Mouse (Mus musculus): ENCODE data around the gene Slc25a28. TPM values are rescaled to one million over a fixed set of nuclear protein-coding genes. Genes with fewer than 3 reads are reported as not detected.

Slc25a28 gene
- polyA plus RNA-seq, 1 experiment from 2014 or later, result 17.1 TPM

DNA sequence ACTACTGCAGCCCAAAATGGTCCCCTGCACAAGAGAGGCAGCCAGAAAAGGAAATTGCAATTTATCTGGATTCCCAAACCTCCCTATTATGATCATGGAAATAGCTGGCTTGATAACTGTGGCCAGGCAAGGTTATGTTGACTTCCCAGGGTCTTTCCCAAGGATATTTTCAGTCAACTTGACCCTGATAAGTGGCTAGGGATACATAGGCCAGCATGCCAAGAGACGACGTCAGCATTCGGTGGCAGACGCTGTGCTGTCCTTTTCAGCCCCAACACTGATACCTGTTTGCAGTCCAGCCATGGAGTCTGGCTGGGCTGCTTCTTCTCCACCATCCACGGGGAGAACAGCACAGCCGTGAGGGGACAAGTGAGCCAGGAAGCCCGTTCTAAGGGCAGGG is 3.6 kb downstream of the Slc25a28 start:
- Histone ChIP-seq H3K4me2 (ENCODE audit: low read length) (no peak overlapping the region), H3K4me1 (replicated peaks; ENCODE audit: insufficient read depth, low read length) (0 out of 2 replicates have a peak, but pooled peaks cover 7% of the 10 kb centered on the region), H3K4me3 (replicated peaks; ENCODE audit: low read depth, low read length) (no peak overlapping the region), H3K9ac (ENCODE audit: low read depth, low read length) (no peak overlapping the region), H3K36me3 (ENCODE audit: insufficient read depth, low read length) (no peaks in the 10 kb centered on the region), H3K9me3 (replicated peaks; ENCODE audit: low read length) (no peaks in the 10 kb centered on the region), H3K27me3 (ENCODE audit: insufficient read depth, low read length) (no peaks in the 10 kb centered on the region), H3K27ac (no peak overlapping the region)
- 70% methylated on average over 7 of the region's 7 CpGs for WGBS
- no peak for TF ChIP-seq CTCF (IDR thresholded peaks at IDR 0.05; ENCODE audit: low read depth)
- no peak for ATAC-seq (replicated peaks; ENCODE audit: low FRiP score, low read depth)
- no peak for DNase-seq (ENCODE audit: low spot score)

DNA sequence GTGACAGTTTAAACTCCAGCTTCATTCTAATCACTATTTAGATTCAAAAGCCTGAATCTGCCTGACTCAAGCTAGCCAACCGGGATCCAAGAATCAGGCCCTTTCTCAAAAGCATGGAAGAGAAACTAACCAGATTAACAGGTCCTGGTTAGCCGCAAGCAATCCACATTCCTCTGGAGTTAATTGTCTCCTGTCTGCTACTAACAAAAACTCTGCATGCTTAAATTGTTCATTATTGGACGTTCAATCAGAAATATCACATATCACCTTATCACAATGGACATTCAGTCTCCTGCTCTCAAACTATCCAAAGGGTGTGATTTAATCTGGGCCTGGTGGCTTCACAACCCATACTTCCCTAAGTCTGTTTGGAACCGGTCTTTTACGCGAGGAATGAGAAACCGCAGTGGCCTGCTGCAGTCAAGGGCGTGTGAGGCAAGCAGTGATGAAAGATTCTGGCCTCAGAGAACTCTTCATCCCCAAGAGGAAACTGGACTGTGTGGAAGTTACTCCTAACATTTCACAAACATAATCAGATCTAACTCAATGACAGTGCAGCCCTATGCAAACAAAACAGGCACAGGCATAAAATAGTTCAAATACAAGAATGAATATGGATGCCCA is 5.4 kb downstream of the Slc25a28 start:
- H3K9ac ChIP-seq (ENCODE audit: low read depth, low read length), result no peak overlapping the region
- no peak for DNase-seq (ENCODE audit: low spot score)
- H3K36me3 ChIP-seq (ENCODE audit: insufficient read depth, low read length), result peaks cover 7% of the 10 kb centered on the region; the same call in 1 of the 2 replicates
- no peak overlapping the region for H3K27ac ChIP-seq
- H3K4me3 ChIP-seq (replicated peaks; ENCODE audit: low read depth, low read length), result no peak overlapping the region
- 0 out of 2 replicates have a peak, but pooled peaks cover 5% of the 10 kb centered on the region for H3K4me1 ChIP-seq (replicated peaks; ENCODE audit: insufficient read depth, low read length)
- no peaks in the 10 kb centered on the region for H3K27me3 ChIP-seq (ENCODE audit: insufficient read depth, low read length)
- no peaks in the 10 kb centered on the region for H3K9me3 ChIP-seq (replicated peaks; ENCODE audit: low read length)
- no peak overlapping the region for H3K4me2 ChIP-seq (ENCODE audit: low read length)
- ATAC-seq (replicated peaks; ENCODE audit: low FRiP score, low read depth), result no peak
- 81% methylated on average over 8 of the region's 8 CpGs for WGBS
- TF ChIP-seq CTCF (IDR thresholded peaks at IDR 0.05; ENCODE audit: low read depth), result no peak

DNA sequence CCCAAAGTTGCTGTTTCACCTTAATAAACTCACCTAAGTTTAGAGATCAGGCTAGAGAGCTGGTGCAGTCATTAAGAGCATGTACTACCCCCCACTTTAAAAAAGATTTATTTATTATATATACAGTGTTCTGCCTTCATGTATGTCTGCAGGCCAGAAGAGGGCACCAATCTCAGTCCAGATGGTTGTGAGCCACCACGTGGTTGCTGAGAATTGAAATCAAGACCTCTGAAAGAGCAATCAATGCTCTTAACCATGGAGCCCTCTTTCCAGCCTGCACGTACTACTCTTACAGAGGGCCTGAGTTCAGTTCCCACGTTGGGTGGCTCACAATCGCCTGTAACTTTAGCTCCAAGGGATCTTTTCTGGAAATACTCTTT is 7.3 kb downstream of the Slc25a28 start:
- Histone ChIP-seq H3K9me3 (replicated peaks; ENCODE audit: low read length) (no peaks in the 10 kb centered on the region), H3K36me3 (ENCODE audit: insufficient read depth, low read length) (peaks cover 16% of the 10 kb centered on the region; the same call in 1 of the 2 replicates), H3K9ac (ENCODE audit: low read depth, low read length) (no peak overlapping the region), H3K27ac (no peak overlapping the region), H3K27me3 (ENCODE audit: insufficient read depth, low read length) (no peaks in the 10 kb centered on the region), H3K4me3 (replicated peaks; ENCODE audit: low read depth, low read length) (no peak overlapping the region), H3K4me2 (ENCODE audit: low read length) (no peak overlapping the region), H3K4me1 (replicated peaks; ENCODE audit: insufficient read depth, low read length) (no peaks in the 10 kb centered on the region)
- ATAC-seq (replicated peaks; ENCODE audit: low FRiP score, low read depth) (no peak), DNase-seq (ENCODE audit: low spot score) (peak; percentile 53)
- 55% methylated on average over 4 of the region's 4 CpGs for WGBS
- peak; percentile 60 for TF ChIP-seq CTCF (IDR thresholded peaks at IDR 0.05; ENCODE audit: low read depth)

DNA sequence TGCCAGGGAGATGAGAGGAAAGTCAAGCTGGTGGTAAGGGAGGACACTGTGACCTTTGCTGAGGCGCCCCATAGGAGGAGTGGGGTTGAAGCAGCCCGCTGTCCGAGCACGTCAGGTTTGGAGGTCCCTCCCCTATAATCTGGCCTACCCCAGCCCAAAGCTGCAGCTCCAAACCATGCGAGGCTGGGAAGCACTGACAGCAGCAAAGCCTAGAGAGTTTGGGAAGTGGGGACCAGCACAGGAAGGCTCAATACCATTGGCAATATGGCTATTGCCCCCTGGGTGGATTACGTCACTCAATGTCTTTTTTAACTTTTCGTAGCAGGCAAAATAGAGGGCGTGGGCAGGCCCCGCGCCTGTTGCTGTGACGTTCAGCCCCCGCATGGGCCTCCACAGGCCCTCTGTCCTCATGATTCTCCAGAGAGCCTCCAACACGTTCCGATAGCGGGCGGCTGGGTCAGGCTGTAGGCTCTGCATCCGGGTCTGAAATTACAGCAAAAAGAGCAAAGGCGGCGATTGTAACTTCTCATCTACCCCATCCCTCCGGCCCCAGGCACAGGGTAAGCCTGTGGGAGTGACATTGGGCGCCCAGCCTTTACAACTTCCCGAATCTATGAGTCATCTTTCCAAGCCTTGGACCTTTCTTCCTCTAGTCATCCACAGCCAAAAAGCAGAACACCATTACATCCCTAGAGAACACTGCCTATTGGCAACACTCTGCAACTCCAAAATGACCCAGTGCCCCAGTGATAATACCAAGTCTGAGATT is 7.8 kb downstream of the Slc25a28 start:
- H3K9me3 ChIP-seq (replicated peaks; ENCODE audit: low read length), result no peaks in the 10 kb centered on the region
- no peak overlapping the region for H3K4me3 ChIP-seq (replicated peaks; ENCODE audit: low read depth, low read length)
- ATAC-seq (replicated peaks; ENCODE audit: low FRiP score, low read depth) (no peak), DNase-seq (ENCODE audit: low spot score) (no peak)
- no peak overlapping the region for H3K4me2 ChIP-seq (ENCODE audit: low read length)
- H3K9ac ChIP-seq (ENCODE audit: low read depth, low read length), result no peak overlapping the region
- WGBS, result 74% methylated on average over 22 of the region's 22 CpGs
- no peak overlapping the region for H3K27ac ChIP-seq
- no peaks in the 10 kb centered on the region for H3K27me3 ChIP-seq (ENCODE audit: insufficient read depth, low read length)
- H3K4me1 ChIP-seq (replicated peaks; ENCODE audit: insufficient read depth, low read length), result no peaks in the 10 kb centered on the region
- H3K36me3 ChIP-seq (ENCODE audit: insufficient read depth, low read length), result peaks cover 16% of the 10 kb centered on the region; the same call in 1 of the 2 replicates
- no peak for TF ChIP-seq CTCF (IDR thresholded peaks at IDR 0.05; ENCODE audit: low read depth)

DNA sequence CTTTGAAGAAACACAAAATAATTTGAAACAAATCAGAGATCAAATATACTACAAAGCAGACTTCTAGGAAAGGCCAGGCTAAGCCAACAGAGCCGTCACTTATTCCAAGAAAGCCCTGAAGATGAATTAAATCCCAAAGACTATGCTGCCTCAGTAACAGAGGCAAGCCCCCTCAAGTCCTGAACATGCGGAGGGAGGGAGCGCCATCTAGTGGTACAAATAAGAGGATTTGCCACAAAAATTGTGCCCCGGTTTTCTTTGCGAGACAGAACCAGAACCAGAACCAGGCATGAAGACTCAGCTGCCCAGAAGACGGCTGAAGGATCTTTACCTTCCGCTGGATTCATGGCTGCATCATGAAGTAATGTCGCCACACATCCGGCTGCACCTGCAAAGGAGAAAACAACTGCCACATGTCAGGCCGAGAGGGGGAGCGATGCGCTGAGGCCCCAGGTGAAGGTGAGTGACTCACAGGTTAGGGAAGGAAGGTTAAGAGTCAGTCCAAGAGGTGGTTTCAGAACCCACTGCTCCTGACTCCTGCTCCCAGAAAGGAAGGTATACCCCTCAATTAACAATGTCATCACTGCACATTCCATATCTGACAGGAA is 9.1 kb downstream of the Slc25a28 start:
- 59% methylated on average over 12 of the region's 12 CpGs for WGBS
- DNase-seq (ENCODE audit: low spot score), result peak; percentile 78

DNA sequence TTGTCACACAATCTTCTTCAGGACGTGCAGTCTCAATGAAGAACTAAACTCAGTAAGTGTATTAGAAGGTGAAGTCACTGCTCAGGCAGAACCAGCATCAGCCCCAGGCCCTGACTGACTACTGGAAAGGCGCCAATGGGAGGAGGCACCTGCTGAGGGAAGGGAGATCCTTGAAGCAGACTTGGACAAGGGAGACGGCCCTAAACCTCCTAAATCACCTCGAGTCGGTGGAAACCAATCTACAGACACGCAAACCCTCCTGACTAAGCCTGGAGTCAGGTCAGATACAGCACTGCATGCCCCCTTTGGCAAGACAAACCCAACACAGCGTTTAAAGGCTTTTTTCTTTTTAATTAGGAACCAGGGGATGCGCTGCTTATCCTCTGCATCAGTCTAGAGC is 11.2 kb downstream of the Slc25a28 start:
- Histone ChIP-seq H3K9ac (ENCODE audit: low read depth, low read length) (no peak overlapping the region), H3K4me3 (replicated peaks; ENCODE audit: low read depth, low read length) (no peak overlapping the region), H3K27ac (no peak overlapping the region), H3K4me1 (replicated peaks; ENCODE audit: insufficient read depth, low read length) (no peaks in the 10 kb centered on the region), H3K4me2 (ENCODE audit: low read length) (no peak overlapping the region), H3K36me3 (ENCODE audit: insufficient read depth, low read length) (peaks cover 16% of the 10 kb centered on the region; the same call in 1 of the 2 replicates), H3K9me3 (replicated peaks; ENCODE audit: low read length) (no peaks in the 10 kb centered on the region), H3K27me3 (ENCODE audit: insufficient read depth, low read length) (no peaks in the 10 kb centered on the region)
- ATAC-seq (replicated peaks; ENCODE audit: low FRiP score, low read depth), result no peak
- TF ChIP-seq CTCF (IDR thresholded peaks at IDR 0.05; ENCODE audit: low read depth), result no peak
- DNase-seq (ENCODE audit: low spot score), result no peak
- 72% methylated on average over 8 of the region's 8 CpGs for WGBS

More for the DNA sequence above, 9.1 kb downstream of the Slc25a28 start:
- Histone ChIP-seq H3K27me3 (ENCODE audit: insufficient read depth, low read length) (no peaks in the 10 kb centered on the region), H3K9me3 (replicated peaks; ENCODE audit: low read length) (no peaks in the 10 kb centered on the region), H3K36me3 (ENCODE audit: insufficient read depth, low read length) (peaks cover 16% of the 10 kb centered on the region; the same call in 1 of the 2 replicates), H3K27ac (no peak overlapping the region), H3K4me1 (replicated peaks; ENCODE audit: insufficient read depth, low read length) (no peaks in the 10 kb centered on the region), H3K9ac (ENCODE audit: low read depth, low read length) (no peak overlapping the region), H3K4me2 (ENCODE audit: low read length) (no peak overlapping the region), H3K4me3 (replicated peaks; ENCODE audit: low read depth, low read length) (no peak overlapping the region)
- ATAC-seq (replicated peaks; ENCODE audit: low FRiP score, low read depth), result no peak
- peak; percentile 82 for TF ChIP-seq CTCF (IDR thresholded peaks at IDR 0.05; ENCODE audit: low read depth)
